Mouse (Mus musculus): ENCODE measurements at regions not wholly inside any gene's neighbourhood (a gene's known extent, or its start where the extent isn't known, plus 50 kb on each side); places are given as distances from the start of the nearest gene placed in this dataset.

- ATAC-seq (replicated peaks; ENCODE audit: poor library complexity, severe bottlenecking): no peak
Measured at GRCm38 (mm10) chr16:71197523-71197922, 883.8 kb downstream of the Gbe1 start.

- ATAC-seq (replicated peaks; ENCODE audit: poor library complexity, severe bottlenecking): no peak
Measured at GRCm38 (mm10) chr16:71208806-71209205, 895.1 kb downstream of the Gbe1 start.

- no peak for ATAC-seq (replicated peaks; ENCODE audit: poor library complexity, severe bottlenecking)
Measured at GRCm38 (mm10) chr16:71224469-71224868, 910.7 kb downstream of the Gbe1 start.

GRCm38 (mm10) chr16:71230104-71230653 lies 916.4 kb downstream of the Gbe1 start:
- ATAC-seq (replicated peaks; ENCODE audit: poor library complexity, severe bottlenecking): no peak

GRCm38 (mm10) chr16:71243065-71243464 lies 929.3 kb downstream of the Gbe1 start:
- no peak for ATAC-seq (replicated peaks; ENCODE audit: poor library complexity, severe bottlenecking)

- no peak for ATAC-seq (replicated peaks; ENCODE audit: poor library complexity, severe bottlenecking)
Measured at GRCm38 (mm10) chr16:71243480-71243879, 929.7 kb downstream of the Gbe1 start.

GRCm38 (mm10) chr16:71247516-71248139 lies 933.9 kb downstream of the Gbe1 start:
- ATAC-seq (replicated peaks; ENCODE audit: poor library complexity, severe bottlenecking): peak; percentile 50; the same call in 1 of the 2 replicates

- no peak for ATAC-seq (replicated peaks; ENCODE audit: poor library complexity, severe bottlenecking)
Measured at GRCm38 (mm10) chr16:71255740-71256139, 942.0 kb downstream of the Gbe1 start.

- ATAC-seq (replicated peaks; ENCODE audit: poor library complexity, severe bottlenecking): no peak
Measured at GRCm38 (mm10) chr16:71256175-71256574, 942.4 kb downstream of the Gbe1 start.

GRCm38 (mm10) chr16:71267191-71267590 lies 953.4 kb downstream of the Gbe1 start:
- no peak for ATAC-seq (replicated peaks; ENCODE audit: poor library complexity, severe bottlenecking)
